Mouse (Mus musculus) midbrain, embryonic 11.5 days (tissue): ENCODE data around the gene Serping1. TPM values are rescaled to one million over a fixed set of nuclear protein-coding genes. Genes with fewer than 3 reads are reported as not detected.

Experiments used
- ATAC-seq: fragments of 200-750 bp; cut with Nextera tagmentation; 2 replicates; pipeline ENCODE4 v1.8.0; 2017; ENCODE audit warnings: moderate TSS enrichment, moderate library complexity; ENCODE audit not compliant: low FRiP score
- DNase-seq: peaks from one replicate; pipeline ENCODE4 v3.0.0; 2015; ENCODE audit warnings: low spot score; ENCODE audit errors: missing footprints
- H3K27ac ChIP-seq: fragments of 300-500 bp; sonication (generic); 2 replicates; pipeline ENCODE4 v1.5.1; 2014; ENCODE audit warnings: low read depth, low read length
- H3K27me3 ChIP-seq: fragments of 300-500 bp; sonication (generic); 2 replicates; pipeline ENCODE4 v1.6.1; 2014; ENCODE audit warnings: mild to moderate bottlenecking, low read length, moderate library complexity, mixed read lengths; ENCODE audit not compliant: control insufficient read depth, insufficient read depth
- H3K36me3 ChIP-seq: fragments of 300-500 bp; sonication (generic); 2 replicates; pipeline ENCODE4 v1.6.1; 2014; ENCODE audit warnings: mild to moderate bottlenecking, low read length, moderate library complexity, mixed read lengths; ENCODE audit not compliant: control insufficient read depth, insufficient read depth
- H3K4me1 ChIP-seq: fragments of 300-500 bp; sonication (generic); 2 replicates; pipeline ENCODE4 v1.6.1; 2014; ENCODE audit warnings: low read length; ENCODE audit not compliant: control insufficient read depth, insufficient read depth
- H3K4me2 ChIP-seq: fragments of 300-500 bp; sonication (generic); 2 replicates; pipeline ENCODE4 v1.6.1; 2014; ENCODE audit warnings: mild to moderate bottlenecking, moderate library complexity
- H3K4me3 ChIP-seq: fragments of 300-500 bp; sonication (generic); 2 replicates; pipeline ENCODE4 v1.5.1; 2014; ENCODE audit warnings: low read depth, low read length
- H3K9ac ChIP-seq: fragments of 300-500 bp; sonication (generic); 2 replicates; pipeline ENCODE4 v1.6.1; 2014; ENCODE audit warnings: low read length
- H3K9me3 ChIP-seq: fragments of 300-500 bp; sonication (generic); 2 replicates; pipeline ENCODE4 v1.6.1; 2016; ENCODE audit warnings: low read length; ENCODE audit not compliant: control insufficient read depth
- WGBS: fragments of 180-500 bp; shearing (Covaris S2); extraction: QIAGEN DNeasy Blood & Tissue Kit; methylation state at CpG from one replicate; pipeline ENCODE4 v1.1.7; 2014; 5-methylcytosine and 5-hydroxymethylcytosine counted together
- polyA plus RNA-seq: library from polyadenylated mRNA; unstranded; fragments of >200 nt; fragmentation: Nextera tagmentation; extraction: Ambion mirVana; gene quantifications from 2 replicates; pipeline ENCODE4 v1.2.1, GENCODE M21; 2014

Gene Serping1
- polyA plus RNA-seq, 1 experiment from 2014 or later, result 37.0 TPM

- H3K27ac ChIP-seq, result no peak overlapping the region
- H3K9ac ChIP-seq, result no peak overlapping the region
- ATAC-seq (no peak), DNase-seq (no peak)
- H3K36me3 ChIP-seq, result no peaks in the 10 kb centered on the region
- H3K27me3 ChIP-seq, result no peaks in the 10 kb centered on the region
- 61% methylated on average over 7 of the region's 7 CpGs for WGBS
- no peaks in the 10 kb centered on the region for H3K4me1 ChIP-seq
- H3K4me3 ChIP-seq, result no peak overlapping the region
- H3K4me2 ChIP-seq, result no peak overlapping the region
- no peaks in the 10 kb centered on the region for H3K9me3 ChIP-seq
These were observed 18.1 kb downstream of the Serping1 start for GRCm38 (mm10) chr2:84757026-84757682.

- no peak for DNase-seq
- Histone ChIP-seq H3K36me3 (no peaks in the 10 kb centered on the region), H3K9me3 (no peaks in the 10 kb centered on the region), H3K4me3 (no peak overlapping the region), H3K9ac (no peak overlapping the region), H3K27ac (no peak overlapping the region), H3K27me3 (no peaks in the 10 kb centered on the region), H3K4me2 (no peak overlapping the region), H3K4me1 (no peaks in the 10 kb centered on the region)
- ATAC-seq, result no peak
- 90% methylated on average over 5 of the region's 5 CpGs for WGBS
These were observed 19.0 kb downstream of the Serping1 start for GRCm38 (mm10) chr2:84756245-84756644.

GRCm38 (mm10) chr2:84750115-84750514, 25.1 kb downstream of the Serping1 start:
- H3K4me3 ChIP-seq, result no peak overlapping the region
- no peak for DNase-seq
- H3K36me3 ChIP-seq, result no peaks in the 10 kb centered on the region
- no peak overlapping the region for H3K4me2 ChIP-seq
- no peak overlapping the region for H3K27ac ChIP-seq
- no peaks in the 10 kb centered on the region for H3K9me3 ChIP-seq
- H3K27me3 ChIP-seq, result no peaks in the 10 kb centered on the region
- WGBS, result 86% methylated on average over 6 of the region's 6 CpGs
- no peak for ATAC-seq
- H3K4me1 ChIP-seq, result no peaks in the 10 kb centered on the region
- no peak overlapping the region for H3K9ac ChIP-seq

GRCm38 (mm10) chr2:84744126-84744525, 31.1 kb downstream of the Serping1 start:
- Histone ChIP-seq H3K4me3 (peak overlapping the region; percentile 78), H3K27me3 (no peaks in the 10 kb centered on the region), H3K9ac (peak overlapping the region; percentile 98), H3K27ac (peak overlapping the region; percentile 99), H3K9me3 (no peaks in the 10 kb centered on the region), H3K4me2 (peak overlapping the region; percentile 72), H3K4me1 (peaks cover 26% of the 10 kb centered on the region), H3K36me3 (no peaks in the 10 kb centered on the region)
- ATAC-seq, result peak; percentile 22
- peak; percentile 97 for DNase-seq
- WGBS, result 0% methylated on average over 10 of the region's 10 CpGs

GRCm38 (mm10) chr2:84743561-84743960, 31.7 kb downstream of the Serping1 start, which contains the start of gene Gm19426:
Gene Gm19426 (minus strand): TSS chr2:84743655.
- under 1% methylated on average over 25 of the region's 25 CpGs for whole genome bisulfite sequencing
- DNase-seq (peak; percentile 96), ATAC-seq (peak; percentile 83)
- peak within 1 kb of the TSS; percentile 98 for H3K9ac ChIP-seq
- H3K27ac ChIP-seq, result peak within 1 kb of the TSS; percentile 99
- H3K4me1 ChIP-seq, result peaks cover 32% of the 10 kb centered on the region
- peak within 1 kb of the TSS; percentile 72 for H3K4me2 ChIP-seq
- H3K9me3 ChIP-seq, result no peaks in the 10 kb centered on the region
- no peaks in the 10 kb centered on the region for H3K36me3 ChIP-seq
- H3K4me3 ChIP-seq, result peak within 1 kb of the TSS; percentile 78
- H3K27me3 ChIP-seq, result no peaks in the 10 kb centered on the region

- Histone ChIP-seq H3K36me3 (no peaks in the 10 kb centered on the region), H3K4me3 (peak overlapping the region; percentile 78), H3K9me3 (no peaks in the 10 kb centered on the region), H3K4me2 (peak overlapping the region; percentile 72), H3K27me3 (no peaks in the 10 kb centered on the region), H3K27ac (peak overlapping the region; percentile 99), H3K4me1 (peaks cover 41% of the 10 kb centered on the region), H3K9ac (peak overlapping the region; percentile 98)
- ATAC-seq (peak; percentile 86), DNase-seq (peak; percentile 98)
- whole genome bisulfite sequencing, result under 1% methylated on average over 24 of the region's 26 CpGs
These were observed 32.6 kb downstream of the Serping1 start for GRCm38 (mm10) chr2:84742451-84743283.

- H3K4me1 ChIP-seq, result peaks cover 47% of the 10 kb centered on the region
- peak overlapping the region; percentile 78 for H3K4me3 ChIP-seq
- no peak for ATAC-seq
- H3K9me3 ChIP-seq, result no peaks in the 10 kb centered on the region
- H3K4me2 ChIP-seq, result peak overlapping the region; percentile 72
- peak; percentile 89 for DNase-seq
- H3K27ac ChIP-seq, result peak overlapping the region; percentile 99
- H3K36me3 ChIP-seq, result no peaks in the 10 kb centered on the region
- 0% methylated on average over 5 of the region's 5 CpGs for WGBS
- no peaks in the 10 kb centered on the region for H3K27me3 ChIP-seq
- peak overlapping the region; percentile 98 for H3K9ac ChIP-seq
These were observed 33.3 kb downstream of the Serping1 start for GRCm38 (mm10) chr2:84741841-84742450.

- ATAC-seq, result no peak
- DNase-seq, result peak; percentile 88
- peak overlapping the region; percentile 78; the same call in 1 of the 2 replicates for H3K4me3 ChIP-seq
- H3K4me2 ChIP-seq, result peak overlapping the region; percentile 72
- H3K9ac ChIP-seq, result peak overlapping the region; percentile 98; the same call in 1 of the 2 replicates
- no peaks in the 10 kb centered on the region for H3K36me3 ChIP-seq
- H3K27me3 ChIP-seq, result no peaks in the 10 kb centered on the region
- peaks cover 59% of the 10 kb centered on the region for H3K4me1 ChIP-seq
- peak overlapping the region; percentile 52 for H3K27ac ChIP-seq
- no peaks in the 10 kb centered on the region for H3K9me3 ChIP-seq
- 66% methylated on average over 15 of the region's 15 CpGs for WGBS
These were observed 34.5 kb downstream of the Serping1 start for GRCm38 (mm10) chr2:84740608-84741333.
